Mouse (Mus musculus) MEL (cell line): ENCODE results near the gene Cisd3.

Experiments
- CHD2 ChIP-seq: IDR thresholded peaks from 2 replicates; pipeline ENCODE4 v1.6.1; 2011; ENCODE audit warnings: low read length, improper control_type of control experiment
- CTCF ChIP-seq, 3 experiments: IDR thresholded peaks in 2 of 3; conservative IDR thresholded peaks in 1 of 3; 2 replicates each; pipeline ENCODE4 v1.5.1; 2011 to 2012; ENCODE audit warnings: low read length in 3 of 3, low read depth in 2 of 3, mild to moderate bottlenecking in 2 of 3, improper control_type of control experiment in 1 of 3, inconsistent platforms in 1 of 3, mixed read lengths in 1 of 3, moderate library complexity in 1 of 3; ENCODE audit not compliant: control insufficient read depth in 1 of 3, insufficient read depth in 1 of 3, poor library complexity in 1 of 3, severe bottlenecking in 1 of 3
- EP300 ChIP-seq, 2 experiments: IDR thresholded peaks; 2 replicates each; pipeline ENCODE4 v1.6.1; 2011; ENCODE audit warnings: improper control_type of control experiment in 2 of 2, low read length in 2 of 2, low read depth in 1 of 2, mild to moderate bottlenecking in 1 of 2
- JUND ChIP-seq: IDR thresholded peaks from 2 replicates; pipeline ENCODE4 v1.6.1; 2011; ENCODE audit warnings: low read depth, mild to moderate bottlenecking, improper control_type of control experiment, low read length
- MAZ ChIP-seq: IDR thresholded peaks from 2 replicates; pipeline ENCODE4 v1.6.1; 2012; ENCODE audit warnings: low read depth, mild to moderate bottlenecking, inconsistent platforms, low read length, improper control_type of control experiment
- MXI1 ChIP-seq: IDR thresholded peaks from 2 replicates; pipeline ENCODE4 v1.6.1; 2011; ENCODE audit warnings: mild to moderate bottlenecking, low read depth, low read length, improper control_type of control experiment
- MYB ChIP-seq: IDR thresholded peaks from 2 replicates; pipeline ENCODE4 v1.6.1; 2011; ENCODE audit warnings: mild to moderate bottlenecking, low read depth, low read length, improper control_type of control experiment
- POLR2A ChIP-seq, 2 experiments: IDR thresholded peaks; 2 replicates each; pipeline ENCODE4 v1.6.1; 2011 to 2012; ENCODE audit warnings: low read length in 2 of 2, mild to moderate bottlenecking in 2 of 2, control low read depth in 1 of 2, improper control_type of control experiment in 1 of 2, low read depth in 1 of 2, moderate library complexity in 1 of 2; ENCODE audit not compliant: control insufficient read depth in 1 of 2, insufficient read depth in 1 of 2, poor library complexity in 1 of 2
- ZC3H11A ChIP-seq: IDR thresholded peaks from 2 replicates; pipeline ENCODE4 v1.6.1; 2012; ENCODE audit warnings: low read depth, mild to moderate bottlenecking, inconsistent platforms, low read length, improper control_type of control experiment

DNA sequence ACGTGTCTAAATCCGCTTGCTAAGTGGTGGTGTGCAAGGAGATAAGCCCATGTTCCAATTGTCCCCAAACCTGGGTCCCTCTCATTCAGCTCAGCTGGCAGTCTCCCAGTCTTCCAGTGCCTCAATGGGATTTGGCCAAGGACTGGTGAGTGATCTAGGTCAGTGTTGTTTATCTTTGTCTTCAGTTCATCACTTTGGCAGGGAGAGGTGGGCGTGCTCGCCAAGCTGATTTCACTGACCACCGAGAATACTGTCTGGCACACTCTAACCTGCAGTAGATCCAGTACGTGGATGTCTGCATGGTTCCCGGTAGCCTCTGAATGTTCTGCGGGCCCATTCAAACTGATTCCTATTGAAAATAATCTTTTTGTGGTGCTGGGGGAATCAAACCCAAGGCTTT is 28.3 kb downstream of the Cisd3 start:
- TF ChIP-seq CTCF (IDR thresholded peaks at IDR 0.05 in 2 of 3, conservative IDR thresholded peaks at IDR 0.05 in 1 of 3; ENCODE audit: control insufficient read depth in 1 of 3, insufficient read depth in 1 of 3, low read depth in 2 of 3, low read length in 3 of 3, poor library complexity in 1 of 3, severe bottlenecking in 1 of 3), result no peak
- TF ChIP-seq MAZ, result no peak
- TF ChIP-seq POLR2A (IDR thresholded peaks at IDR 0.05; ENCODE audit: control insufficient read depth in 1 of 2, insufficient read depth in 1 of 2, low read depth in 1 of 2, low read length in 2 of 2, poor library complexity in 1 of 2), result no peak
- no peak for TF ChIP-seq CHD2
- no peak for TF ChIP-seq MXI1
- no peak for TF ChIP-seq MYB
- no peak for TF ChIP-seq EP300 (IDR thresholded peaks at IDR 0.05; ENCODE audit: low read depth in 1 of 2, low read length in 2 of 2)
- TF ChIP-seq ZC3H11A, result no peak
- TF ChIP-seq JUND, result no peak
